Mouse (Mus musculus) MEL (cell line): Measurements from ENCODE around the gene Tmem253. TPM values are rescaled to one million over a fixed set of nuclear protein-coding genes. Genes with fewer than 3 reads are reported as not detected.

Source experiments
- DNase-seq: peaks from one replicate; pipeline ENCODE4 v3.0.0; 2011; ENCODE audit warnings: low read depth, low spot score
- H3K27ac ChIP-seq: 2 replicates; pipeline ENCODE4 v1.5.1; 2012; ENCODE audit warnings: low read depth, mild to moderate bottlenecking, control low read depth, low read length, moderate library complexity; ENCODE audit not compliant: control insufficient read depth
- H3K27me3 ChIP-seq, 2 experiments: fragments of 150-350 bp in 1 of 2; sonication (generic) in 1 of 2; 2 replicates each; pipeline ENCODE4 v1.6.1; 2012; ENCODE audit warnings: low read length in 2 of 2, mild to moderate bottlenecking in 2 of 2, improper control_type of control experiment in 1 of 2, moderate library complexity in 1 of 2; ENCODE audit not compliant: insufficient read depth in 2 of 2, control insufficient read depth in 1 of 2
- H3K36me3 ChIP-seq, 2 experiments: 2 replicates each; pipeline ENCODE4 v1.6.1; 2012 to 2014; ENCODE audit warnings: low read length in 2 of 2, improper control_type of control experiment in 1 of 2, inconsistent platforms in 1 of 2, mild to moderate bottlenecking in 1 of 2; ENCODE audit not compliant: insufficient read depth in 2 of 2, control insufficient read depth in 1 of 2
- H3K4me1 ChIP-seq, 2 experiments: fragments of 150-350 bp in 1 of 2; sonication (generic) in 1 of 2; 2 replicates each; pipeline ENCODE4 v1.6.1; 2012; ENCODE audit warnings: low read length in 2 of 2, improper control_type of control experiment in 1 of 2, mild to moderate bottlenecking in 1 of 2; ENCODE audit not compliant: insufficient read depth in 2 of 2, control insufficient read depth in 1 of 2
- H3K4me3 ChIP-seq, 2 experiments: fragments of 150-350 bp in 1 of 2; sonication (generic) in 1 of 2; 2 replicates each; pipeline ENCODE4 v1.5.1; 2012; ENCODE audit warnings: low read depth in 2 of 2, low read length in 2 of 2, mild to moderate bottlenecking in 2 of 2, moderate library complexity in 2 of 2, control low read depth in 1 of 2, improper control_type of control experiment in 1 of 2; ENCODE audit not compliant: control insufficient read depth in 1 of 2, insufficient read depth in 1 of 2
- H3K79me2 ChIP-seq: 2 replicates; pipeline ENCODE4 v1.6.1; 2012; ENCODE audit warnings: mild to moderate bottlenecking, low read length, moderate library complexity; ENCODE audit not compliant: control insufficient read depth, poor library complexity, insufficient read depth
- H3K9ac ChIP-seq: 2 replicates; pipeline ENCODE4 v1.6.1; 2012; ENCODE audit warnings: low read depth, mild to moderate bottlenecking, control low read depth, low read length, moderate library complexity; ENCODE audit not compliant: control insufficient read depth, poor library complexity, severe bottlenecking
- H3K9me3 ChIP-seq: fragments of 150-350 bp; sonication (generic); replicated peaks from 2 replicates; pipeline ENCODE4 v1.6.1; 2012; ENCODE audit warnings: mild to moderate bottlenecking, low read length, improper control_type of control experiment, moderate library complexity; ENCODE audit not compliant: insufficient read depth
- BHLHE40 ChIP-seq: IDR thresholded peaks from 2 replicates; pipeline ENCODE4 v1.6.1; 2012; ENCODE audit warnings: low read depth, mild to moderate bottlenecking, inconsistent platforms, low read length, improper control_type of control experiment, borderline replicate concordance
- CHD2 ChIP-seq: IDR thresholded peaks from 2 replicates; pipeline ENCODE4 v1.6.1; 2011; ENCODE audit warnings: low read length, improper control_type of control experiment
- CTCF ChIP-seq, 3 experiments: IDR thresholded peaks in 2 of 3; conservative IDR thresholded peaks in 1 of 3; 2 replicates each; pipeline ENCODE4 v1.5.1; 2011 to 2012; ENCODE audit warnings: low read length in 3 of 3, low read depth in 2 of 3, mild to moderate bottlenecking in 2 of 3, improper control_type of control experiment in 1 of 3, inconsistent platforms in 1 of 3, mixed read lengths in 1 of 3, moderate library complexity in 1 of 3; ENCODE audit not compliant: control insufficient read depth in 1 of 3, insufficient read depth in 1 of 3, poor library complexity in 1 of 3, severe bottlenecking in 1 of 3
- E2F4 ChIP-seq: IDR thresholded peaks from 2 replicates; pipeline ENCODE4 v1.6.1; 2011; ENCODE audit warnings: low read depth, low read length, improper control_type of control experiment, borderline replicate concordance
- ELF1 ChIP-seq: IDR thresholded peaks from 2 replicates; pipeline ENCODE4 v1.6.1; 2014; ENCODE audit warnings: low read depth, mild to moderate bottlenecking, inconsistent platforms, low read length, improper control_type of control experiment, moderate library complexity
- EP300 ChIP-seq, 2 experiments: IDR thresholded peaks; 2 replicates each; pipeline ENCODE4 v1.6.1; 2011; ENCODE audit warnings: improper control_type of control experiment in 2 of 2, low read length in 2 of 2, low read depth in 1 of 2, mild to moderate bottlenecking in 1 of 2
- GABPA ChIP-seq: IDR thresholded peaks from 2 replicates; pipeline ENCODE4 v1.6.1; 2012; ENCODE audit warnings: low read depth, mild to moderate bottlenecking, inconsistent platforms, low read length, improper control_type of control experiment, moderate library complexity
- KAT2A ChIP-seq: conservative IDR thresholded peaks from 2 replicates; pipeline ENCODE4 v1.6.1; 2012; ENCODE audit warnings: low read depth, low read length, improper control_type of control experiment, inconsistent platforms
- MAFK ChIP-seq: IDR thresholded peaks from 2 replicates; pipeline ENCODE4 v1.6.1; 2011; ENCODE audit warnings: low read depth, mild to moderate bottlenecking, low read length, improper control_type of control experiment, borderline replicate concordance
- MAX ChIP-seq: IDR thresholded peaks from 2 replicates; pipeline ENCODE4 v1.6.1; 2011; ENCODE audit warnings: low read length, improper control_type of control experiment
- MAZ ChIP-seq: IDR thresholded peaks from 2 replicates; pipeline ENCODE4 v1.6.1; 2012; ENCODE audit warnings: low read depth, mild to moderate bottlenecking, inconsistent platforms, low read length, improper control_type of control experiment
- MEF2A ChIP-seq: IDR thresholded peaks from 2 replicates; pipeline ENCODE4 v1.6.1; 2014; ENCODE audit warnings: low read depth, mild to moderate bottlenecking, inconsistent platforms, low read length, improper control_type of control experiment; ENCODE audit not compliant: poor library complexity, insufficient replicate concordance, severe bottlenecking; ENCODE audit errors: extremely low read depth
- MXI1 ChIP-seq: IDR thresholded peaks from 2 replicates; pipeline ENCODE4 v1.6.1; 2011; ENCODE audit warnings: mild to moderate bottlenecking, low read depth, low read length, improper control_type of control experiment
- MYB ChIP-seq: IDR thresholded peaks from 2 replicates; pipeline ENCODE4 v1.6.1; 2011; ENCODE audit warnings: mild to moderate bottlenecking, low read depth, low read length, improper control_type of control experiment
- MYC ChIP-seq: IDR thresholded peaks from 2 replicates; pipeline ENCODE4 v1.6.1; 2011; ENCODE audit warnings: low read depth, mild to moderate bottlenecking, low read length, improper control_type of control experiment, moderate library complexity
- NELFE ChIP-seq: IDR thresholded peaks from 2 replicates; pipeline ENCODE4 v1.6.1; 2011; ENCODE audit warnings: low read depth, low read length, improper control_type of control experiment
- NRF1 ChIP-seq: IDR thresholded peaks from 2 replicates; pipeline ENCODE4 v1.6.1; 2014; ENCODE audit warnings: low read depth, mild to moderate bottlenecking, inconsistent platforms, low read length, improper control_type of control experiment, moderate library complexity; ENCODE audit not compliant: poor library complexity, insufficient read depth, severe bottlenecking
- RCOR1 ChIP-seq: IDR thresholded peaks from 2 replicates; pipeline ENCODE4 v1.6.1; 2012; ENCODE audit warnings: low read depth, mild to moderate bottlenecking, inconsistent platforms, low read length, improper control_type of control experiment
- SIN3A ChIP-seq: IDR thresholded peaks from 2 replicates; pipeline ENCODE4 v1.6.1; 2012; ENCODE audit warnings: low read length, improper control_type of control experiment, inconsistent platforms
- SMC3 ChIP-seq: IDR thresholded peaks from 2 replicates; pipeline ENCODE4 v1.6.1; 2011; ENCODE audit warnings: low read depth, low read length, improper control_type of control experiment
- TBP ChIP-seq: IDR thresholded peaks from 2 replicates; pipeline ENCODE4 v1.8.0; 2011; ENCODE audit warnings: low read depth, low read length, improper control_type of control experiment
- USF2 ChIP-seq, 2 experiments: IDR thresholded peaks; 2 replicates each; pipeline ENCODE4 v1.6.1; 2011 to 2012; ENCODE audit warnings: improper control_type of control experiment in 2 of 2, low read length in 2 of 2, borderline replicate concordance in 1 of 2, inconsistent platforms in 1 of 2, low read depth in 1 of 2, mild to moderate bottlenecking in 1 of 2; ENCODE audit not compliant: insufficient read depth in 1 of 2
- ZKSCAN1 ChIP-seq: IDR thresholded peaks from 2 replicates; pipeline ENCODE4 v1.6.1; 2012; ENCODE audit warnings: low read depth, mild to moderate bottlenecking, inconsistent platforms, low read length, improper control_type of control experiment, moderate library complexity
- ZNF384 ChIP-seq: IDR thresholded peaks from 2 replicates; pipeline ENCODE4 v1.6.1; 2012; ENCODE audit warnings: low read depth, mild to moderate bottlenecking, inconsistent platforms, low read length, improper control_type of control experiment
- polyA plus RNA-seq, 2 experiments: library from polyadenylated mRNA; stranded (reverse) in 1 of 2; unstranded in 1 of 2; fragments of >175 nt in 1 of 2; fragments of >200 nt in 1 of 2; gene quantifications; 2 replicates each; pipeline versions ENCODE4 v1.2.1 to v1.2.4; 2012; ENCODE audit warnings: low replicate concordance in 2 of 2, low read depth in 1 of 2; ENCODE audit not compliant: insufficient read length in 2 of 2, insufficient read depth in 1 of 2, missing spikeins in 1 of 2
- total RNA-seq: library from RNA; depleted of rRNA; stranded (reverse); fragments of 300-350 nt; gene quantifications from 2 replicates; pipeline ENCODE4 v1.2.3, GENCODE M21; 2012

The Tmem253 gene
- total and polyA plus RNA-seq, 3 experiments = 0.46 to 3.6 TPM; not detected in 1

DNA sequence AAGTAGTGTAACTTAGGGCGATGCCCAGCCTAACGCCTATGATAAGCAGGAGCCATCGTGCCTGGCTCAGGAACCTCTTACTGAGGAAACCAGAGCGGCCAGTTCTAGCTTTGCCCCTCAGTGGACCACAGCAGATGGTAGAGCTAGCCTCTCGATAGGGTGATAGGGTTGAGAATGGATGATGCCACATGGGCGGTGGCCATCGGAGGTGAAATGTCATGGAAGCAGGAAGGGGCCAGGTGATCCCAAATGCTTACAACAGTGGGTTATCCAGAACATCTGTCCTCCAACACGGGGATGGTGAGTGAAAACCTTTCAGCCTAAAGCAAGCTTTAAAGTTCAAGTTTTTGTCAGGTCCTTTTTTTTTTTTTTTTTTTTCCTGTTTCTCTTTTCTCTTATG is 46.3 kb downstream of the Tmem253 start:
- Histone ChIP-seq H3K4me3 (no peak overlapping the region), H3K4me1 (no peaks in the 10 kb centered on the region), H3K27ac (no peak overlapping the region), H3K9me3 (no peaks in the 10 kb centered on the region), H3K79me2 (no peaks in the 10 kb centered on the region), H3K9ac (no peak overlapping the region), H3K27me3 (no peaks in the 10 kb centered on the region), H3K36me3 (no peaks in the 10 kb centered on the region)
- no peak for TF ChIP-seq ZKSCAN1
- TF ChIP-seq BHLHE40 = no peak
- no peak for TF ChIP-seq EP300 (IDR thresholded peaks at IDR 0.05; ENCODE audit: low read depth in 1 of 2, low read length in 2 of 2)
- TF ChIP-seq SIN3A = no peak
- TF ChIP-seq CHD2 = no peak
- TF ChIP-seq MAX = no peak
- TF ChIP-seq USF2 (IDR thresholded peaks at IDR 0.05; ENCODE audit: borderline replicate concordance in 1 of 2, insufficient read depth in 1 of 2, low read depth in 1 of 2, low read length in 2 of 2) = no peak
- TF ChIP-seq RCOR1 = no peak
- no peak for TF ChIP-seq E2F4
- no peak for TF ChIP-seq MXI1
- no peak for DNase-seq

DNA sequence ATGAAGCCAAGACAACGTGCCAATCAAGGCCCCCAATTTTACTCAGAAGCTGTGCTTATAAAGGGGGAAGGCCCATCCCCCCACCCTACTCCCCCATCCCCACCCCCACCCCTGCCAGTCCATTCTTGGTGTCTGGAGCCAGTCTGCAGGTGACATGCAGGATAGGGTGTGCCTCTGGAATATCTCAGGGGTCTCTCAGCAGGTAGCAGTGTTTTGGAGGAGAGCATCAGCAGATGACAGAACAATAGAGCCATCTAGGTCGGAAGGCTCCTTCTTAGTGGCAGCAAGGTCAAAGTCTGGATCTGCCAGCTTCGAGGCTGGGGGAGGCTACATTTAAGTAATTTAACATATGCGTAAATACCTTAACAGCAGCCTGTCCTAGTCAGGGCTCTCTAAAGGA is 50.7 kb downstream of the Tmem253 start:
- Histone ChIP-seq H3K27ac (no peak overlapping the region), H3K27me3 (no peaks in the 10 kb centered on the region), H3K9me3 (no peaks in the 10 kb centered on the region), H3K4me1 (no peaks in the 10 kb centered on the region), H3K9ac (no peak overlapping the region), H3K36me3 (no peaks in the 10 kb centered on the region), H3K79me2 (no peaks in the 10 kb centered on the region), H3K4me3 (no peak overlapping the region)
- DNase-seq = no peak
- no peak for TF ChIP-seq TBP
- TF ChIP-seq MAFK = no peak
- no peak for TF ChIP-seq CTCF (IDR thresholded peaks at IDR 0.05 in 2 of 3, conservative IDR thresholded peaks at IDR 0.05 in 1 of 3; ENCODE audit: control insufficient read depth in 1 of 3, insufficient read depth in 1 of 3, low read depth in 2 of 3, low read length in 3 of 3, poor library complexity in 1 of 3, severe bottlenecking in 1 of 3)
- no peak for TF ChIP-seq MYB
- TF ChIP-seq E2F4 = no peak
- TF ChIP-seq MYC = no peak
- TF ChIP-seq MAZ = no peak
- no peak for TF ChIP-seq USF2 (IDR thresholded peaks at IDR 0.05; ENCODE audit: borderline replicate concordance in 1 of 2, insufficient read depth in 1 of 2, low read depth in 1 of 2, low read length in 2 of 2)
- TF ChIP-seq ZKSCAN1 = no peak
- TF ChIP-seq MXI1 = no peak
- no peak for TF ChIP-seq ELF1
- TF ChIP-seq SMC3 = no peak
- TF ChIP-seq ZNF384 = no peak
- TF ChIP-seq NRF1 = no peak
- TF ChIP-seq MAX = no peak
- no peak for TF ChIP-seq NELFE
- TF ChIP-seq GABPA = no peak
- no peak for TF ChIP-seq MEF2A
- no peak for TF ChIP-seq KAT2A
